Mouse (Mus musculus) forelimb bud, embryonic 11.5 days (tissue): Measurements from ENCODE around the gene Eng.

Source experiments
- DNase-seq: peaks from one replicate; pipeline ENCODE4 v3.0.0-alpha.2; 2012; ENCODE audit warnings: low read depth, low spot score

The Eng gene

DNA sequence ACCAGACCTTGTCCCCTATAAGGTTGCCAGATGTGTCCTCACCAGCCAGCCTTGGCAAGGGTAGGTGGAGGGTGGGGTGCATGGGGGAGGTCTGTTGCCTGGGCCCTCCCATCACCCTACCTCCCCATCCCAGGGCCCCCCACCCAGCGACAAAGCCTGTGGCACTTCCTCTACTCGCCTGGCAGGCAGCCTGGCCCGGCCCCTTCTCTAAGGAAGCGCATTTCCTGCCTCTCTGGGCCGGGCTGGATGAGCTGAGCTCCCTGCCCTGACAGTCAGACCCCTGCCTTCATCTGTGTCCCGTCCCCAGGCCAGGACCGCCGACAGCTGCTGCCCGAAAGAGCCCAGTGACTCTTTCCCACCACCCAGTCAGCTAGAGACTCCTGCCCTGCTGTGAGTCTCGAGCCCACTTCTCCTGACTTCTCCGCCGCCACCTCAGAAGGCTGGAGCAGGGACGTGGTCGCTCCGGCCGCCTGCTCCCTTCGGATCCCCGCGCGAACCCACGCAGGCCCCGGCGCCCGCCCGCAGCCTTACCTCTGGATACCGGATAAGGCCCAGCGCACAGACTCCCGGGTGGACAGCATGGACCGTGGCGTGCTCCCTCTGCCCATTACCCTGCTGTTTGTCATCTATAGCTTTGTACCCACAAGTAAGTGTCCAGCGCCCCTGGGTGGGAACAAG is at the start of gene Eng:
Gene Eng (plus strand): TSS at position 217 of the 678 bp plus-strand sequence.
- DNase-seq, result no peak

DNA sequence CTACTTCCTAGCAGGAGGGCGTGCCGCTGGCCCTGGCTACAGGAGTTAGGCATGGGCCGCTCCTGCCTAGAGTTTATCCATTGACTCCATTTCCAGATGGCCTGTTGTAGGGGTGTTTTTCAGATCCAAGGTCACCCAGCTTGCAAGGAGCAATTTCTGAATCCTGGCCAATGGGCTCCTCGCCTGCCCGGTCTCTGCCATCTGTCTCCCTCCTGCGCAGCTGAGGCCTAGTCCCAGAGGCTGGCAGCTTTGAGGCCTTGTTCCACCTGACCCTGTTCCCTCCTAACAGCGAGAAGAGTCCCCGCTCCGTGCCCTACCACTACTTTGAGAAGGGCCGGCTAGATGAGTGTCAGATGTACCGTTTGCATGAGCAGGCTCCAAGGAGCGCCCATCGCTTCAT is 49.7 kb upstream of the Eng start:
- no peak for DNase-seq

- DNase-seq, result no peak
Measured at GRCm38 (mm10) chr2:32597248-32597647, 49.1 kb upstream of the Eng start.

GRCm38 (mm10) chr2:32597699-32598098 is 48.7 kb upstream of the Eng start:
- DNase-seq, result no peak

GRCm38 (mm10) chr2:32598506-32598905 is 47.9 kb upstream of the Eng start:
- no peak for DNase-seq

DNA sequence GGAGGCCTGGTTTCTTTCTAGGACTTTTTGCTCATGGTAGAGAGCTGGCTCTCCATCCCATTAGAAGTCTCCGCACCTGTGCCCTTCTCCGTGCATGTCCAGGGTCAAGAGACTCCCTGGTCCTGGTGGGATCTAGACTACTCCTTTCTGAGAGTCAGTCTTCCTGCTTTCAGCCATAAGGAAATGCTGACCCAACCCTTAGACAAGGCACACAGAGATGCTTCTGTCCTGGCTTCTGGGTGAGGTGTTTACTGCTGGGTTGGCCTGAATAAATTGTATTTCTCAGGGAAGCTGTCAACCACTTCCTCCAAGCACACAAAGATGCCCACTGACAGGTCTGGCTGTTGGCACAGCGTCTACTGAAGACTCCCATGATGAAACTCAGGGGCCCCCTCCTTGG is 47.0 kb upstream of the Eng start, which contains the start of gene St6galnac6:
Gene St6galnac6 (plus strand): TSS at position 301 of the 400 bp plus-strand sequence.
- no peak for DNase-seq

DNA sequence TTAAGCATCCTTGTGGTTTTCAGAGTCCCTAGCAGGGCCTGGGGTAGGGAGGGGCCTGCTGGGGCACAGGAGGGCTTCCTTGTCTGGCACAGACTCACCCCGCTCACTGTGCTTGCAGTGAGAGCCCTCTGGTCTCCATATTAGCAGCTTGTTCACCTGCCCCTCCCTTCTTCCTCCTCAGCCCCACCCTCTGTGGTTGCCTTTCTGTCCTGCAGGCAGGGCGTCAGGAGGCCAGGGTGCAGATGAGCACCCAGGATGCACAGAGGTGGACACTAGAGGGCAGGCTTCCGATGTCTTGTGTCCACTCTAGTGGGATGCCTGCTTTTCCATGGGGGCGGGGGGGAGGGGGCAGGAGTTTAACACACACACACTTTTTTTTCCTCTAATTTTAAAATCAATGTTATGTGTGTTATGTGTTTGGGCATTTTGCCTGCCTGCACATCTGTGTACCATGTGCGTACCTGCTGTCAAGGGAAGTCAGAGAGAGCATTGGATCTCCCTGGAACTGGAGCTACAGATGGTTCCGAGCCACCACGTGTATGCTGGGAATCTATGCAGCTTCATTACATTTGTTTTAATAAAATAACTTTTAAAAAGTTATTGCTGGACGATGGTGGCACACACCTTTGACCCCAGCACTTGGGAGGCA is 44.9 kb upstream of the Eng start:
- no peak for DNase-seq

- DNase-seq, result peak; percentile 81
Measured at GRCm38 (mm10) chr2:32602600-32603054, 43.8 kb upstream of the Eng start.

DNA sequence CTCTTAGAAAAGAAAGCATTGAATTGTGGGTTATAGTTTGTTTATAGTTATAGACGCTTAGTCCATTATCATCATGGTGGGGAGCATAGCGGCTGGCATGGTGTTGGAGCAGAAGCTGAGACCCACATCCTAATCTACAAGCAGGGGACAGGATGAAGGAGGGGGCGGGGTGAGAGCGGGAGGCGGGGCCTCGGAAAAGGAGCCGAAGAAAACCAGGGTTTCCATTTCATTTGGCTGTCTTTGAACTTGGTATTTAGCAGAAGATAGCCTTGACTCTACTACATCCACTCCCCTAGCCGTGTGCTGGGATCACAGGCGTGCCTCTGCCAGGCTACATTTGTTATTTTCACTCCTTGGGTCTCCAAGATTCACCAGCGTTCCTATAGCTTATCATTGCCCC is 41.8 kb upstream of the Eng start:
- no peak for DNase-seq

DNA sequence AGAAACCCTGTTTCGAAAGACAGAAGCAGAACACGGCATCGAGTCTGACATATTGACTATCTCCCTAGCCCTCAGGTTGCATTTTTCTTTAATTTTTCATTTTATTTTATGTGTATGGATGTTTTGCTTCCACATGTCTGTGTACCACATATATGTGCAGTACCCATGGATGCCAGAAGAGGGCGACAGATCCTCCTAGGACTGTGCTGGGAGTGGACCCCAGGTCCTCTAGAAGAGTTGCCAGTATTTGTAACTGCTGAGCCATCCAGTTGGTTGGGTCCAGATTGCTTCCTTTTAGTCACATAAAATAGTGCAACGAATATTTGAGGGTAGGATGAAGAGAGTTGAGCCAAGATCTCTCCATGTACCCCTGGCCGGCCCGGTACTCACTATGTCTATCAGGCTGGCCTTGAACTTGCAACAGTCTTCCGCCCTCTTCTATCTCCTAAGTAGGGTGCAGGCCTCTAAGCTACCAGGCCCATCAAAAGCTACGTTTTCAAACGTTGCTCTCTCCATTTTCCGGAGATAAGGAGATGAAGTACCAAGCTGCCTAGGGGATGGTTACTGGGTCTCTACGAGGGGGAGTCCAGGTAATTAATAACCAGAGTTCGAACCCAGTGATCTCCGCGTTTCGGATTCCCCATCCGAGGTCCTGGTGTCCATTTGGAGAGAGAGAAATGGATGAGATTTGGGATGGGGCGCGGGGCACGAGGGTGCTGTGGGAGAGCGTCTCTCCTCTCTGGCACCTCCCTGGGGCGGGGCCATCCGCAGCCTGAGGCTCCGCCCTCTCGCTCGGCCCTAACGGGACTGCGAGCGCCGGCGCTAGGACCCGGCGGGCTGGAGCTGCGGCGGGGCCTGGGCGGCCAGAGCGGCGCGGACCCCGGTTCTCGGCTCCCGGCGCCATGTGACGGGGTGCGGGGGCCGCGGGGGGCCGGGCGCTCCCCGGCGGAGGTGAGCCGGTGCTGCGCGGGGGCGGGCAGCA is 39.9 kb upstream of the Eng start:
- DNase-seq, result peak; percentile 80

DNA sequence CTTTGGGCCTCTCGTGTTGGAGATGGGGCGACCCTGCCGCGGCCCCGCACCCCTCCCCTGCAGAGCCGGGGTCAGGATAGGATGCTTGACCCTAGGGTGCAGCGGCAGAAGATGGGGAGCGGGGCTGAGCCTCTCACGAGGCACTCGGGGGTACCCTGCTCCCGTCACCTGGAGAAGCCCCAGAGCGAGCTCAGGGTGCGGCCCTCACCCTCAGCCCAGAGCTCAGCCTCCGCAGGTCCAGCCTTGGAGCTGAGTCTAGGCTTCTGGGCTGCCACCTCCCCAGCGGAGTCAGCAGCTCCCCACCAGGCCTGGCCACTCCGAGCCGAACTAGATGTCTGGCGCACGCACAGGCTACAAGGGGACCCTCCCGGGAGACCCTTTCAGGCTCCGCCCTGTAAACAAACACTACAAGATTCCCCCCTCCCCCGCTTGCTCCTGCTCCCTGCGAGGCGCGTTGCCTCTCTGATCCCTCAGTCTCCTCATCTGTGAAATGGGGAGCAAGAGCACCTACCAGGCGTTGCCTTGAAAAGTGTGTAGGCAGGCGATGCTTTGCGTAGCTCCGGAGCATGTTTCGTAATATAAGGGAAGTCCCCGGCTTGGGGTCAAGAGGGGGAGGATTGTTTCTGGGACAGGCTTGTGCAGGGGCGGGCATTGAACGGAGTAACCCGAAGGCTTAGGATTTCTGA is 39.0 kb upstream of the Eng start:
- DNase-seq, result peak; percentile 70

DNA sequence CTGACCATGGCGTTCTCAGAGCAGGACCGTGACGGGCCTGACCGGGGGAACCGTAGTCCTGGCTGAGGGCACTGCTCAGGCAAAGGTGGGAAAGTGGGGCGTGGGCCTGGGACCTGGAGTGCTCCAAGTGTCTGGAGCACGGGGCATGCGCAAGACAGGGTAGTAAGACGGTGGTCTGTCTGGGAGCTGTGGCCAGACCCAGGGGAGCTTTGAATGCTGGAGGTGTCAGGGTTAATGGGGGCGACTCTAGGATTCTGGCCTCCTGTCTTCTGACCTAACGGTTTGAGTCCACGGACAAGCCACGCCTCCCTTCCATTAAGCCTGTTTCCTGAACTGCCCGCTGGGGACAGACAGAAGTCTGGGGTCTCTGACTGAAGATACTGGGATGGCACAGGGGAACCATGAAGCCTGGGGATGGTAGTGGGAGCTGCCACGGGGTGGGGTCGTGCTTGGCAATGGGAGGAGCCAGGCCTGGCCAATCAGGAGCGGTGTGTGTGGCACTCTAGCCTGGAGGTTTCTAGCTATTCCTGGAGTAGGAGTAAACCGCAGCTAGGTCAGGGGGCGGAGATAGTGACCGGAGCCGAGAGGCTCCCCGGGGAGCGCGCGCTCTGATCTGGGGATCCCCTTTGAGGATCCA is 38.1 kb upstream of the Eng start:
- DNase-seq, result peak; percentile 62

DNA sequence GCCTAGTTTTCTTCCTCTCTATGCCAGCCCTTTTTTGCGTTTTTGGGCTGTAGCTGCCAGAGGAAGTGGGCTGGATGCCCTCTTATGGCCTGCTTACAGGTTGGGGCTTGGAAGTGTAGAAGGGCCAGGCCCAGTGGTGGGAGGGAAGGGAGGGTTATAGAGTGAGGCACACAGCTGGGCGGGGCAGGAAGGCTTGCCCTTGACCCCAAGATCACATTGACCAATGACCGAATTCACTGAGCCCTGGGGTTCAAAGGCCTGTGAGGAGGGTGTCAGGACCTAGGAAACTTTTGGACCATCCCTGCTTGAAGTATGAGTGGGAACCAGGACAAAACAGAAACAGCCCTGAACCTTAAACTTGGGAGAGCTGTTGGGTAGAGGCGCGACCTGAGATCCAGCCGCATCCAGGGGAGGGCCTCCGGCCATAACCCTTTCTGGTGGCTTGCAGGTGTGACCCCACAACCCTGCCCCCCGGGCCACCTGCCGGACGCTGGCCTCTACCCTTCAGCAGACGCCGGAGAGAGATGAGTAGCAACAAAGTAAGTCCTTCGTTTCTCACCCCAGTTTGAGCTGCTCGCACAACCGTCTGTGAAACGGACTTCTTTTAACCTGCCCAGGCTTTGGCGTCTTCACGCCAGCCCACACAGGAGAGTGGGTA is 37.5 kb upstream of the Eng start:
- no peak for DNase-seq

DNA sequence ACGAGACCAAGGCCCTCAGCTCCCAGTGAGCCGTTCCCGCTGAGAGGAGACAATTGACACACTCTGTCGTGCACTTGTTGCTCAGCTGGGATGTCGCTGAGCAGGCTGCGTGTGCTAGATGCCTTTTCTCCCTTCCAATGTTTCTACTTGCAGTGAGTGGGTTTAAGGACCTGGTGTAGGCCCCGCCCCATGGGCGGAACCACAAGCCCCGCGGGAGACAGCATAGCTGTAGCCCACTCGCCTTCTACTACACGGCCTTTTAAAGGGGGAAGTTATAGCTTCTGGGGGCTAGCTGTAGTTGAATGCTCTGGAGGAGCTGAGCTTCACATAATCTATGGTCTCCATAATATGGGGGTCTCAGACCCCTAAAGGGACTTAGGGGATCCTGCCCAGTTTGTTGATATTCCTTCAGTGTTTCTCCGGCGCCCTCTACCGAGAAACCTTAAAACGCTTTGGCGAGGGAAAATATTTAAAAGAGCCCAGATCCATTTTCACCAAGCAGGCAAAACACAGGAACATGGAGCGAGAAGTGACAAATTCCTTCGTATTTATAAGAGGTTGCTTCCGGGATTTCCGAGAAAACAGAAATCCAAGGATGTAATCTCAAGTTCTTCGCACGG is 35.7 kb upstream of the Eng start:
- DNase-seq, result no peak

GRCm38 (mm10) chr2:32612274-32612673 is 34.1 kb upstream of the Eng start:
- DNase-seq, result no peak

DNA sequence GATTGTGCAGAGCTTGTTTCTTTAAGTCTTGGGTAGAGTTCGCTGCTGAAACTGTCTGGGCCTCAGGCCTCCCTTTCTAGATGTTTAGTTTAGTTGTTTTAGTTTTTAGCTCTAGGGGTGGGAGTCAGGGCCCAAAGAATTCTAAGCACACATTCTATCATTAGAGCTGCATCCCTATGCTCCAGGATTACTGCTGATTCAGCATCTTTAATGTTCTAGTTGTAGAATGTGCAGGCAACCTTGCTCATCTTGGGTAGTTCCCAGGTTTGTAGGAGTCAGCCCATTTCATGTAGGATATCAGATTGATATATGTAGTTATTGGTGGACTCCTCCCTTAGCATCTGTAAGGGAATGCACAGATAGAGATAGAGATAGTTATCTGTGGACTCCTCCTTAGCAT is 29.3 kb upstream of the Eng start:
- DNase-seq, result no peak

DNA sequence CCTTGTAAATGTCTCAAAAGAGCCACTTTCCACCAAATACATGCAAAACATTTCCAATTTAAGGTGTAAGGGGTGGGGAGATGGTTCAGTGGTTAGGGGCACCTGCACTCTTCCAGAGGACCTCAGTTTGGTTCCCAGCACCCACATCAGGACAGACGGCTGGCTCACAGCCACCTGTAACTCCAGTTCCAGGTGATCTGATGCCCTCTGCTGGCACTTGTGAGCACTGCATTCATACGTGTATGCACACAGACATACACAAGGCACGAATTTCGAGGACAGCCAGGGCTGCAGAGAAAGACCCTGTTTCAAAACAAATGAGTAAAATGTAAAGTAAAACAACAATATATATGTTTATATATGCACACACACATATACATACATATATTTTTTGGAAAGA is 28.8 kb upstream of the Eng start:
- no peak for DNase-seq

GRCm38 (mm10) chr2:32618051-32618450 is 28.3 kb upstream of the Eng start:
- no peak for DNase-seq

DNA sequence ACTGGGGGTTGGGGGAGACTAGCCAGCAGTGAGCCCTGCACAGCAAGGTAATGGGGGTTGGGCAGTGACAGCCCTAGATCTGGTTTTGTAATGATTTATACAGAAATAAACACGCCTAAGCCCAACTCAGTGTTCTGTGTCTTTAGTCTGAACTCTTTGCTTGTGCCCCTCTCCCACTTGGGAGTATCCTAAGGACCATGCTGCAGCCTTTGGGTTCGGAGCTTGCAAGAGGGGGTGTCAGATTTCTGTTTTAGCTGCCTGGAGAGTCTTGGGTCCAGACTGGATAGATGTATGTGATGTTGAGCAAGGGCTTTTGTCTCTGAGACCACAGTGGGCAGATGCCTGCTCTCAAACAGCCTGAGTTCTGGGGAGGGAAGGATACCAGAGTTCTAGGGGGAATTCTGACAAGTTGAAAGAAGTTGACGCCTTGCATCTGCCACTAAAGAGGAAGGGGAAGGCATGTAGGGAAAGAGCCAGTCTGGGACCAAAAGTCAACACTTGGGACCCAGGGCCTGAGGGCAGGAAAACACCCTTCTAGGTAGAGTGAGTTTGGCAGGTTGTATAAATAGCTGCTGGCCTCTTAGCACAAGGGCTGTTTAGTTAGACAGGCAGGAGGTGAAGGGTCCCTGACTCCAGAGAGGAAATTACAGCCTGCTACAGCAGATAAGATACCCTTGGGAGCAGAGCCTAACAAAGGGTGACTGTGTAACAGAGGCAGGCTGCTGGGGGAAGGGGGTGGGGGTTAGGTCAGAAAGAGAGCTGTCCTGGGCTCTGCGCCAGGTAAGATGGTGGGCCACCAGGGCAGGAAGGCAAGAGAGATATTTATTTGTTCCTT is 25.5 kb upstream of the Eng start:
- DNase-seq, result peak; percentile 68
